Mouse (Mus musculus): Measurements from ENCODE around the gene Dkk3. TPM values are rescaled to one million over a fixed set of nuclear protein-coding genes. Genes with fewer than 3 reads are reported as not detected.

Dkk3 gene
- polyA plus RNA-seq, 1 experiment from 2014 or later = 26.7 TPM

DNA sequence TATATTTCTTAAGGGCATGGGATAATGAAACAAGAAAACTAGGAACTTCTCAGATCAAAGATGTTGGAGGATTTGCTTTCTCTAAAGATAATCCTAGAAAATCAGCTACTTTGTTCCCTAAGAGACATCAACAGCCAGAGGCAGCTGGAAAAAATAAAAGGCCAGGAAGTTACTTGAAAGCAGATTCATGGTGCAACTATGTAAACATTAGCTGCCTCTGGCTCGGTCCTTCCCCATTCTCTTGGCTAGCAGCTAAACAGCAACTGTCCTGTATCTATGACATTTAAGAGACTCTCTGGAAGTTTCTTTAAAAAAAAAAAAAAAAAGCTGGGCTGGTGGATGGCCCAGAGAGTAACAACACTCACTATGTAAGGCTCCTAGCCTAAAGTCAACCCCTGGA lies 3.7 kb downstream of the Dkk3 start:
- Histone ChIP-seq H3K9ac (ENCODE audit: low read depth, low read length) (no peak overlapping the region), H3K36me3 (ENCODE audit: control insufficient read depth, insufficient read depth, low read length) (no peaks in the 10 kb centered on the region), H3K4me1 (ENCODE audit: control insufficient read depth, insufficient read depth, low read length) (peaks cover 17% of the 10 kb centered on the region), H3K4me2 (ENCODE audit: low read depth, low read length) (no peak overlapping the region), H3K4me3 (ENCODE audit: low read length) (no peak overlapping the region), H3K27ac (ENCODE audit: low read length) (peak overlapping the region; percentile 68), H3K27me3 (replicated peaks; ENCODE audit: control insufficient read depth, insufficient read depth, low read length) (no peaks in the 10 kb centered on the region), H3K9me3 (ENCODE audit: control insufficient read depth, low read length) (no peaks in the 10 kb centered on the region)
- WGBS = 19% methylated on average over 1 of the region's 1 CpGs
- ATAC-seq = peak; percentile 26; the same call in 1 of the 2 replicates

DNA sequence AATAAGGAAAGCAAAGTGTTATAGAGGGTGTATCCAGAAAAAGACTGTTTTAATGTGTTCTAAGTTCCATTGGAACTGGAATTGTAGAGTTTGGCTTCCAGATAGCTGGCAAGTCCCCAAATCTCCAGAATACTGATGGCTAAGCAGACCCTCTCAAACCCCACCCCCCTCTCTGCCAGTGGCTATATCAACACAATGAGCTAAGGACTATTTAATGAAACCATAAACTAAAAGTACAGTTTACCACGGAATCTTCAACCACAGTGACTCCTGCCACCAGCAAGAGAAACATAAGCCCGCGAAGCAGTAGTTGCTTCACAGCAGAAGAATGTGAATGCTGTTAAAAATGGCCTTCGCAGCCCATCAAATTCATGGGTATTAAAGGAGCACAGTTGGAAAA lies 4.4 kb downstream of the Dkk3 start:
- 49% methylated on average over 4 of the region's 4 CpGs for WGBS
- Histone ChIP-seq H3K4me1 (ENCODE audit: control insufficient read depth, insufficient read depth, low read length) (peaks cover 17% of the 10 kb centered on the region), H3K4me2 (ENCODE audit: low read depth, low read length) (no peak overlapping the region), H3K27me3 (replicated peaks; ENCODE audit: control insufficient read depth, insufficient read depth, low read length) (no peaks in the 10 kb centered on the region), H3K9me3 (ENCODE audit: control insufficient read depth, low read length) (no peaks in the 10 kb centered on the region), H3K4me3 (ENCODE audit: low read length) (no peak overlapping the region), H3K36me3 (ENCODE audit: control insufficient read depth, insufficient read depth, low read length) (no peaks in the 10 kb centered on the region), H3K27ac (ENCODE audit: low read length) (peak overlapping the region; percentile 68), H3K9ac (ENCODE audit: low read depth, low read length) (no peak overlapping the region)
- no peak for ATAC-seq

DNA sequence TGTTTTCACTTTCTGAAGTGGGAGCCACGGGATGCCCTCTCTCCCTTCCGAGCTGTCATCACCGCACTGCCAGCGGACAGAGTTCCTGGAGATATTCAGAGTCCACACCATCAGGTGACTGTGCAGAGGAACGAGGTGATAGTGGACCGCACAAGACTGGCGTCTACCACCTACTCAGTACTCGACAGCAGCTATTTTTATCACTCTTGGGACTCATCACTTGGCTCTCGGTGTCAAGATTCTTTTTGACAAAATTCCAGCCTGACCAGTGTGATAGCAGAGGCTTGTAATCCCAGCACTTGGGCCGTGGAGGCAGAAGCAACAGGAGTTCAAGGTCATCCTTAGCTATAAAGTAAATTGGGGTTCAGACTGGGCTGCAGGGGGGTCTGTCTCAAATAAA lies 9.7 kb downstream of the Dkk3 start:
- no peaks in the 10 kb centered on the region for H3K9me3 ChIP-seq (ENCODE audit: control insufficient read depth, low read length)
- H3K4me2 ChIP-seq (ENCODE audit: low read depth, low read length) = no peak overlapping the region
- 89% methylated on average over 10 of the region's 10 CpGs for WGBS
- peaks cover 3% of the 10 kb centered on the region; the same call in 1 of the 2 replicates for H3K4me1 ChIP-seq (ENCODE audit: control insufficient read depth, insufficient read depth, low read length)
- no peaks in the 10 kb centered on the region for H3K27me3 ChIP-seq (replicated peaks; ENCODE audit: control insufficient read depth, insufficient read depth, low read length)
- H3K36me3 ChIP-seq (ENCODE audit: control insufficient read depth, insufficient read depth, low read length) = no peaks in the 10 kb centered on the region
- no peak overlapping the region for H3K4me3 ChIP-seq (ENCODE audit: low read length)
- H3K27ac ChIP-seq (ENCODE audit: low read length) = no peak overlapping the region
- H3K9ac ChIP-seq (ENCODE audit: low read depth, low read length) = no peak overlapping the region
- ATAC-seq = no peak

DNA sequence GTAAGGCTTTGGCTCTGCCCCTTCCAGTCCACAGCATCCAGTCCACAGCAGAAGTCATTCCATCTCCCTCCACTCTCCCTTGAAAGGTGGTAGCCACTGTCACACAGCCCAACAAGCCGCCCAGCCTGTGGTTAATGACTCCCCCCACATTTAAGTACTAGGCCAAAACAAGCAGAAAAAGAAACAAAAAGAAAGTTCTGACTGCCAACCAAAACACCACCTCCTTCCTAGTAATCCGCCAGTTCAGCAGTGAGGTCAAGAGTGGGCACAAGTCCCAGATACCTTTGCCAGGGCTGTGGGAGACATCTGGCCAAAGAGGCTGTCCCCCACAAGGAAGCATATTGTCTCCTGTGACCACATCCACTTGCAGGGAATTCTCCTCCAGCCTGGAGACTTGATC lies 10.9 kb downstream of the Dkk3 start:
- no peak overlapping the region for H3K27ac ChIP-seq (ENCODE audit: low read length)
- no peaks in the 10 kb centered on the region for H3K36me3 ChIP-seq (ENCODE audit: control insufficient read depth, insufficient read depth, low read length)
- H3K27me3 ChIP-seq (replicated peaks; ENCODE audit: control insufficient read depth, insufficient read depth, low read length) = no peaks in the 10 kb centered on the region
- H3K9me3 ChIP-seq (ENCODE audit: control insufficient read depth, low read length) = no peaks in the 10 kb centered on the region
- H3K4me2 ChIP-seq (ENCODE audit: low read depth, low read length) = no peak overlapping the region
- no peak overlapping the region for H3K4me3 ChIP-seq (ENCODE audit: low read length)
- 71% methylated on average over 2 of the region's 2 CpGs for WGBS
- H3K9ac ChIP-seq (ENCODE audit: low read depth, low read length) = no peak overlapping the region
- ATAC-seq = no peak
- peaks cover 2% of the 10 kb centered on the region; the same call in 1 of the 2 replicates for H3K4me1 ChIP-seq (ENCODE audit: control insufficient read depth, insufficient read depth, low read length)

DNA sequence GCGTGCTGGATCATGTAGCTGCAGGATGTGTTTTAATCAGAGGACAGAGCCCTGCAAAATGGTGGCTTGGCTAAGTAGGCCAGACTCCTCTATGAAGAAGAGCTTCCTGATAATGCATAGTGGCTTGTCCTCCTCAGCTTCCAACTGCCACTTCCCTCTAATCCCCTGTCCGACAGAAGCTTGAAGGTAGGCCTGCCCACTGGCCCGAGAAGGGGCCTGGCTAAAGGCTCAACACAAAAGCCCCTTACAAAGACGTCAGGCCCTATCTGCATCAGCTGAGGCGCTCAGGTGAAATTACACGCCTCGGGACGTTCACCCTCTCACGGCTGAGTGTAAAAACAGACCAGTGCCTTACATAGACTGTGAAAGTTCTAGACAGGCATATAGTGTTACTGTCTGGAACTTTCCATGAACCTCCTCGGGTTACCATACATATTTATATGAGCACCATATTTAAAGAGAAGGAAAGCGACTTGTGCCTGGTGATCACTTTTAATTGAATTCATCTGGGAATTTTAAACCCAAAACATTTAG lies 14.1 kb downstream of the Dkk3 start:
- no peak for ATAC-seq
- 69% methylated on average over 11 of the region's 11 CpGs for WGBS

DNA sequence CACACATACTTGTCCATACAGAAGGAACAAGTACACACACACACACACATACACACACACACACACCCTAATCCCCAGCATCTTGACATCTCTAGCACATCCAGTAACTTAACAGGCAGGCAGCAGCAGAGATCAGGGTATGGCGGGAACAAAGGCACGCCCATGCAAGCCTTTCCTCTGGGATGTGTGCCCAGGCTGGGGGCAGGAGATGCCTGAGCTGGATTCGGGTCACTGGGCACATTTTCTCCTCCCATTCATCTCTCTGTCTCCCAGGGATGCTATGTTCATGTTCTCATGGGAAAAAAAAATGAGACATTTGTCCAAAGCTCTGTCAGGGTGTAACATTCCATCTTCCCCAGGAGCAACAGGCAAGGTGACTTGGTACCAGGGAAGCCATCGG lies 14.9 kb downstream of the Dkk3 start:
- H3K9me3 ChIP-seq (ENCODE audit: control insufficient read depth, low read length) = no peaks in the 10 kb centered on the region
- no peak overlapping the region for H3K9ac ChIP-seq (ENCODE audit: low read depth, low read length)
- 78% methylated on average over 4 of the region's 4 CpGs for WGBS
- no peak overlapping the region for H3K4me3 ChIP-seq (ENCODE audit: low read length)
- H3K27me3 ChIP-seq (replicated peaks; ENCODE audit: control insufficient read depth, insufficient read depth, low read length) = no peaks in the 10 kb centered on the region
- peaks cover 3% of the 10 kb centered on the region; the same call in 1 of the 2 replicates for H3K4me1 ChIP-seq (ENCODE audit: control insufficient read depth, insufficient read depth, low read length)
- ATAC-seq = no peak
- no peak overlapping the region for H3K27ac ChIP-seq (ENCODE audit: low read length)
- H3K4me2 ChIP-seq (ENCODE audit: low read depth, low read length) = no peak overlapping the region
- H3K36me3 ChIP-seq (ENCODE audit: control insufficient read depth, insufficient read depth, low read length) = no peaks in the 10 kb centered on the region

More for the DNA sequence above, 14.1 kb downstream of the Dkk3 start:
- peaks cover 3% of the 10 kb centered on the region; the same call in 1 of the 2 replicates for H3K4me1 ChIP-seq (ENCODE audit: control insufficient read depth, insufficient read depth, low read length)
- no peaks in the 10 kb centered on the region for H3K36me3 ChIP-seq (ENCODE audit: control insufficient read depth, insufficient read depth, low read length)
- H3K27ac ChIP-seq (ENCODE audit: low read length) = no peak overlapping the region
- no peaks in the 10 kb centered on the region for H3K27me3 ChIP-seq (replicated peaks; ENCODE audit: control insufficient read depth, insufficient read depth, low read length)
- no peak overlapping the region for H3K9ac ChIP-seq (ENCODE audit: low read depth, low read length)
- H3K4me2 ChIP-seq (ENCODE audit: low read depth, low read length) = no peak overlapping the region
- H3K9me3 ChIP-seq (ENCODE audit: control insufficient read depth, low read length) = no peaks in the 10 kb centered on the region
- H3K4me3 ChIP-seq (ENCODE audit: low read length) = no peak overlapping the region

DNA sequence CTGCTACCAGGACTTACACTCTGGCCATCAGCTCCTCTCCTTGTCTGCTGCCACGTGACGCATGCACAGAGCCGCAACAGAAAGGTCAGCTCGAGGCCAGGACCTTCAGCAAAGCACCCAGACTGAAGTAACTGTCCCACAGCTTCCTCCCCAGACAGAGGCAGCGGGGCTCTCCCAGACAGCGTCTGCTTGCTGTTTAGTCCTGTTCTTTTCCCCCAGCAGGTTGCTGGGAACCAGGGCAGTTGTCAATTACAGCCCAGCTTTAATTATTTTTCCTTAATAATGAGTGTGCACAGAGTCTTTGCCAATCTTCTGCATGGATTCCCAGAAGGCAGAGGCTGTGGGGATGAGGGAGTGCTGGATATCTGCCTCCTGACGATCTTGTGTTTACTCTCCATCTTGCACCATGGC lies 15.8 kb downstream of the Dkk3 start:
- Histone ChIP-seq H3K4me3 (ENCODE audit: low read length) (no peak overlapping the region), H3K27ac (ENCODE audit: low read length) (no peak overlapping the region), H3K4me2 (ENCODE audit: low read depth, low read length) (no peak overlapping the region), H3K27me3 (replicated peaks; ENCODE audit: control insufficient read depth, insufficient read depth, low read length) (no peaks in the 10 kb centered on the region), H3K36me3 (ENCODE audit: control insufficient read depth, insufficient read depth, low read length) (no peaks in the 10 kb centered on the region), H3K9me3 (ENCODE audit: control insufficient read depth, low read length) (no peaks in the 10 kb centered on the region), H3K4me1 (ENCODE audit: control insufficient read depth, insufficient read depth, low read length) (peaks cover 3% of the 10 kb centered on the region; the same call in 1 of the 2 replicates), H3K9ac (ENCODE audit: low read depth, low read length) (no peak overlapping the region)
- 44% methylated on average over 7 of the region's 7 CpGs for WGBS
- no peak for ATAC-seq

DNA sequence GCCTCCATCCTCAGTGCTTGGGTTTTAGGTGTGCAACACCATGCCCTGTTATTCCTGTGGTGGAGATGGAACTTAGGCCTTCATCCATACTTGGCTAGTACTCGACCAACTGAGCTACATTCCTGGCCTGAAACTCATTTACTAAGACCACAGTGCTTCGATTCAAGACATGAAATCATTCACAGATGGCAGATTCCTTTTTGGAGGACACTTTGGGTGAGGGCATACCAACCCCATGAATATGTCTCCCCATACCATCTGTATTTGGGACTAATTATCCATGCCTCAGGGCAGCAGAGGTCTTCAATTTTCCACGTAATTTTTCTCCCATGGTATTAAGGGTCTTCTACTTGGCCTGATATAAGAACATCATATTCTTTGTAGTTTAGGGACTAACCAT lies 16.2 kb downstream of the Dkk3 start:
- no peak for ATAC-seq
- H3K9me3 ChIP-seq (ENCODE audit: control insufficient read depth, low read length) = no peaks in the 10 kb centered on the region
- H3K4me3 ChIP-seq (ENCODE audit: low read length) = no peak overlapping the region
- 79% methylated on average over 3 of the region's 3 CpGs for WGBS
- H3K4me1 ChIP-seq (ENCODE audit: control insufficient read depth, insufficient read depth, low read length) = peaks cover 3% of the 10 kb centered on the region; the same call in 1 of the 2 replicates
- H3K27ac ChIP-seq (ENCODE audit: low read length) = no peak overlapping the region
- H3K36me3 ChIP-seq (ENCODE audit: control insufficient read depth, insufficient read depth, low read length) = no peaks in the 10 kb centered on the region
- no peak overlapping the region for H3K4me2 ChIP-seq (ENCODE audit: low read depth, low read length)
- no peaks in the 10 kb centered on the region for H3K27me3 ChIP-seq (replicated peaks; ENCODE audit: control insufficient read depth, insufficient read depth, low read length)
- H3K9ac ChIP-seq (ENCODE audit: low read depth, low read length) = no peak overlapping the region

DNA sequence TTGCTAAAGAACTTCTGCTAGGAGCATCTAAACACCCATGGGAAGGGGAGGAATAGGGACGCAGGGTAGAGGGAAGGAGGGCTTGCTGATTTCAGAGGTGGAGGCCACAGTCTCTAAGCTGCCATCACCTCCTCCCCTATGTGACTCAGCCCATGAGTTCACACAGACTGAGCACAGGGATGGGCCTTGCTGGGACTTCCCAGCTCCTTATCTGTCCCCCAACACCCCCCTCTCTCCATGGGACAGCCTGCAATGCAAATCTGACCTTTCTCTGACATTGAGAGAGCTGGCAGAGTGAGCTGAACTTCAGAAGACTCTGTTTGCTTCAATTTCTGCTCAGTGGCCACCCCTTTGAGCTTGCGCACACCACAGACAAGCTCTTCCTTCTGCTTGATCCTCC lies 18.1 kb downstream of the Dkk3 start:
- H3K4me3 ChIP-seq (ENCODE audit: low read length) = no peak overlapping the region
- no peaks in the 10 kb centered on the region for H3K36me3 ChIP-seq (ENCODE audit: control insufficient read depth, insufficient read depth, low read length)
- no peak overlapping the region for H3K9ac ChIP-seq (ENCODE audit: low read depth, low read length)
- H3K9me3 ChIP-seq (ENCODE audit: control insufficient read depth, low read length) = no peaks in the 10 kb centered on the region
- 82% methylated on average over 2 of the region's 2 CpGs for WGBS
- H3K4me1 ChIP-seq (ENCODE audit: control insufficient read depth, insufficient read depth, low read length) = peaks cover 3% of the 10 kb centered on the region; the same call in 1 of the 2 replicates
- no peak for ATAC-seq
- no peak overlapping the region for H3K4me2 ChIP-seq (ENCODE audit: low read depth, low read length)
- H3K27ac ChIP-seq (ENCODE audit: low read length) = no peak overlapping the region
- no peaks in the 10 kb centered on the region for H3K27me3 ChIP-seq (replicated peaks; ENCODE audit: control insufficient read depth, insufficient read depth, low read length)
